Comparison of ENCODE assay signal across 23 mouse cellular contexts in the genomic region with DNA sequence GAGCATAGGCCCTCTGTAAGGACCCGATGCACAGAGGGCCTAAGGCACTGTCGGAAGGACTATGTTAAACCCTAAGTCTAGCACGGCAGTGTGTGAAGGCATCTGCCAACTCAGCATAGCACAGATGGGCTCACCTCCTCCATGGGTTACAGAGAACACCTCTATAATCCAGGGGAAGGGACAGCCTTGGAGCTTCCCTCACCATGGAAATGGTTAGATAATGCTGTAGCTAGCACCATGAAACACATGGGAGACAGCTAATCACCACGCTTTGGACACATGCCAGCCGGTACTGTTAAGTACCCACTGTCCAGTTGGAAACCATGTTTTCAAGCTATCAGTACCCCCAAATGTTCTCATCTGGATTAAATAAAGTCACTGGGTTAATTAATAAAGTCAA.
DNase-seq lines count a peak whose midpoint lies in the region; ATAC-seq and TF ChIP-seq lines count a peak whose summit lies in the region.
"Had no signal": no experiment of that assay in that cellular context is flagged by ENCODE, and none has a peak within 500 bp of the region (broad histone marks: within the 10 kb centered on the region; RNA-seq: fewer than 3 reads in every experiment).

No protein-coding gene starts in this region.

- H3K9ac ChIP-seq in intestine, embryonic 16.5 days (ENCODE audit: low read depth, low read length): no peak overlapping the region
- no peak overlapping the region for H3K9ac ChIP-seq in intestine, postnatal 0 days (ENCODE audit: low read depth, low read length)
- H3K9ac ChIP-seq: embryonic facial prominence, embryonic 15.5 days; forebrain, embryonic 15.5 days; hindbrain, embryonic 13.5 days; limb, embryonic 15.5 days; liver, embryonic 14.5 days; lung, embryonic 15.5 days; neural tube, embryonic 15.5 days had no signal

- no peak for ATAC-seq in intestine, embryonic 16.5 days
- no peak for ATAC-seq in intestine, postnatal 0 days
- ATAC-seq: forebrain, embryonic 15.5 days; midbrain, embryonic 16.5 days had no signal

- 0 out of 2 replicates have a peak overlapping the region, but pooled peaks have one; percentile 14 for H3K27ac ChIP-seq in intestine, embryonic 16.5 days (ENCODE audit: low read length)
- H3K27ac ChIP-seq in intestine, postnatal 0 days (ENCODE audit: low read depth, low read length): no peak overlapping the region
- H3K27ac ChIP-seq: embryonic facial prominence, embryonic 15.5 days; forebrain, embryonic 15.5 days; hindbrain, embryonic 13.5 days; kidney, postnatal 0 days; limb, embryonic 15.5 days; liver, embryonic 14.5 days; lung, embryonic 15.5 days; neural tube, embryonic 15.5 days; stomach, postnatal 0 days had no signal

- no peaks in the 10 kb centered on the region for H3K9me3 ChIP-seq in intestine, embryonic 16.5 days (ENCODE audit: control insufficient read depth, low read length)
- H3K9me3 ChIP-seq in intestine, postnatal 0 days (ENCODE audit: control insufficient read depth): no peaks in the 10 kb centered on the region
- H3K9me3 ChIP-seq: embryonic facial prominence, embryonic 15.5 days; forebrain, embryonic 15.5 days; hindbrain, embryonic 13.5 days; limb, embryonic 15.5 days; lung, embryonic 15.5 days; neural tube, embryonic 15.5 days had no signal

- peak; percentile 42 to 57 for DNase-seq in cerebellum, postnatal 14 days
- no peak for DNase-seq in cerebellum, adult 8-10 months
- peak; percentile 33 for DNase-seq in left cerebral cortex, postnatal 4 days
- DNase-seq in left cerebral cortex, adult 9 months (ENCODE audit: low spot score in 2 of 2): no peak
- DNase-seq in natural killer cell, adult 2 months (ENCODE audit: low spot score in 2 of 2): no peak
- DNase-seq: adrenal gland, postnatal 25 days; gastrocnemius, postnatal 25 days; heart, adult 18-20 months; lung, postnatal 36 days; thymus, adult 2 months; thymus, postnatal 4 days had no signal

- no peaks in the 10 kb centered on the region for H3K36me3 ChIP-seq in intestine, embryonic 16.5 days (ENCODE audit: control insufficient read depth, insufficient read depth, low read length)
- no peaks in the 10 kb centered on the region for H3K36me3 ChIP-seq in intestine, postnatal 0 days (ENCODE audit: control insufficient read depth, insufficient read depth)
- H3K36me3 ChIP-seq: embryonic facial prominence, embryonic 15.5 days; forebrain, embryonic 15.5 days; hindbrain, embryonic 13.5 days; limb, embryonic 15.5 days; lung, embryonic 15.5 days; neural tube, embryonic 15.5 days had no signal

- intact Hi-C loops in left cerebral cortex, postnatal 4 days (cut with DNase I): no loop called here

- H3K4me2 ChIP-seq in intestine, embryonic 16.5 days (ENCODE audit: low read depth, low read length): no peak overlapping the region
- no peak overlapping the region for H3K4me2 ChIP-seq in intestine, postnatal 0 days (replicated peaks; ENCODE audit: low read depth)
- H3K4me2 ChIP-seq: embryonic facial prominence, embryonic 15.5 days; forebrain, embryonic 15.5 days; hindbrain, embryonic 13.5 days; limb, embryonic 15.5 days; lung, embryonic 15.5 days; neural tube, embryonic 15.5 days had no signal

- WGBS in intestine, embryonic 16.5 days: 90% methylated on average over 5 of the region's 5 CpGs
- 93% methylated on average over 5 of the region's 5 CpGs for WGBS in intestine, postnatal 0 days

- H3K27me3 ChIP-seq in intestine, embryonic 16.5 days (replicated peaks; ENCODE audit: control insufficient read depth, insufficient read depth, low read length): no peaks in the 10 kb centered on the region
- H3K27me3 ChIP-seq in intestine, postnatal 0 days (replicated peaks; ENCODE audit: control insufficient read depth, insufficient read depth, low read length): no peaks in the 10 kb centered on the region
- H3K27me3 ChIP-seq: embryonic facial prominence, embryonic 15.5 days; forebrain, embryonic 15.5 days; hindbrain, embryonic 13.5 days; limb, embryonic 15.5 days; lung, embryonic 15.5 days; neural tube, embryonic 15.5 days had no signal

- no peak overlapping the region for H3K4me3 ChIP-seq in intestine, embryonic 16.5 days (ENCODE audit: low read length)
- no peak overlapping the region for H3K4me3 ChIP-seq in intestine, postnatal 0 days (ENCODE audit: low read depth, low read length)
- H3K4me3 ChIP-seq: embryonic facial prominence, embryonic 15.5 days; forebrain, embryonic 15.5 days; hindbrain, embryonic 13.5 days; limb, embryonic 15.5 days; lung, embryonic 15.5 days; neural tube, embryonic 15.5 days had no signal

- TF ChIP-seq CTCF in intestine, postnatal 0 days (IDR thresholded peaks at IDR 0.05; ENCODE audit: low read depth): no peak

- peaks cover 12% of the 10 kb centered on the region for H3K4me1 ChIP-seq in intestine, embryonic 16.5 days (ENCODE audit: control insufficient read depth, insufficient read depth, low read length)
- no peaks in the 10 kb centered on the region for H3K4me1 ChIP-seq in intestine, postnatal 0 days (replicated peaks; ENCODE audit: control insufficient read depth, insufficient read depth, low read length)
- H3K4me1 ChIP-seq: lung, embryonic 15.5 days had no signal

Comparison
In these comparisons a context has a peak if more than half of its experiments do, and no peak if none do; other contexts are left out.
1. DNase-seq: peak in cerebellum, postnatal 14 days (2 of 2) and left cerebral cortex, postnatal 4 days (single experiment); none in cerebellum, adult 8-10 months (single experiment), left cerebral cortex, adult 9 months (0 of 2) and natural killer cell, adult 2 months (0 of 2).